9 mouse cellular contexts compared by ENCODE assay signal in the genomic region with DNA sequence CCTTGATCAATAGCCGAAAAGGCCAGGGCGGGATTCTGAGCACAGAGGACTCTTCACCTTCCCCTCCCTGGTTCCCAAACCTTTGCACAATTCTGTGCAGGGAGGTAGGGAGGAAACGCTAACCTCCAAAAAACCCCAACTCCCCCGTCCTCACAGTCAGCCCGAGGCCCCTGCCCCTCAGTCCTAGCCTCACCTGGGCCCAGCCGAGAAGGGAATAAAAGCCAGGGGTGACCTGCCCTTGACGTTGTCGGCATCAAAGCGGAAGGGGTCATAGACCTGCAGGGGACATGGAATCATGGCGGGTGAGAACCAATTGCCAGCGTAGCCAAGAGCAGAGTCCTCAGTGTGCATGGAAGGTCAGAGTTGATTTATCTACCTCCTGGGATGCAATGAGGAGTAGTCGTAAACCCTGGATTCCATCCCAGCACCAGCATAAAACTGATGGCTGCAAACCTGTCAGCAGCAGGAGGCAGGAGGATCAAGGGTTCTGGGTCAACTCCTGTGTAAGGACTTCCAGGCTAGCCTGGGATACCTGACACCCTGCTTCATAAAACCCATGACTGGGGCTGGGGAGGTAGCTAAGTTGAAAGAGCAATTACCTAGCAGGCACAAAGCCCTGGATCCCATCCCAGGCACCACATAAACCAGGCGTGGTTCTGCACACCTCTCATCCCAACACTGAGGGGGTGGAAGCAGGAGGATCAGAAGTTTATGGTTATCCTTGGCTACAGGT. TPM values are rescaled to one million over a fixed set of nuclear protein-coding genes. Genes with fewer than 3 reads are reported as not detected.
A peak's percentile ranks its signal among the peaks of the same experiment; 100 is the strongest.
DNase-seq lines count a peak whose midpoint lies in the region; ATAC-seq lines count a peak whose summit lies in the region.
"Had no signal": no experiment of that assay in that cellular context is flagged by ENCODE, and none has a peak within 500 bp of the region (broad histone marks: within the 10 kb centered on the region; RNA-seq: fewer than 3 reads in every experiment).

No protein-coding gene starts in this region.

- no peak overlapping the region for H3K27ac ChIP-seq in lung, embryonic 16.5 days (ENCODE audit: low read length)
- H3K27ac ChIP-seq in intestine, embryonic 15.5 days = 0 out of 2 replicates have a peak overlapping the region, but pooled peaks have one; percentile 36
- peak overlapping the region; percentile 69 for H3K27ac ChIP-seq in neural tube, embryonic 13.5 days (replicated peaks)

- no peaks in the 10 kb centered on the region for H3K36me3 ChIP-seq in lung, embryonic 16.5 days (ENCODE audit: control insufficient read depth, insufficient read depth, low read length)
- no peaks in the 10 kb centered on the region for H3K36me3 ChIP-seq in intestine, embryonic 15.5 days
- no peaks in the 10 kb centered on the region for H3K36me3 ChIP-seq in neural tube, embryonic 13.5 days

- no peaks in the 10 kb centered on the region; the same call in 1 of the 2 replicates for H3K27me3 ChIP-seq in lung, embryonic 16.5 days (ENCODE audit: control insufficient read depth, insufficient read depth, low read depth, low read length)
- H3K27me3 ChIP-seq in intestine, embryonic 15.5 days (replicated peaks) = no peaks in the 10 kb centered on the region
- no peaks in the 10 kb centered on the region for H3K27me3 ChIP-seq in neural tube, embryonic 13.5 days

- H3K4me1 ChIP-seq in lung, embryonic 16.5 days (replicated peaks; ENCODE audit: control insufficient read depth, insufficient read depth, low read length) = no peaks in the 10 kb centered on the region
- 0 out of 2 replicates have a peak, but pooled peaks cover 2% of the 10 kb centered on the region for H3K4me1 ChIP-seq in intestine, embryonic 15.5 days (replicated peaks)
- peaks cover 12% of the 10 kb centered on the region; the same call in 1 of the 2 replicates for H3K4me1 ChIP-seq in neural tube, embryonic 13.5 days (replicated peaks)

- peak overlapping the region; percentile 68 for H3K9ac ChIP-seq in lung, embryonic 16.5 days (ENCODE audit: low read length)
- H3K9ac ChIP-seq in intestine, embryonic 15.5 days = peak overlapping the region; percentile 46
- peak overlapping the region; percentile 69 for H3K9ac ChIP-seq in neural tube, embryonic 13.5 days

- peak; percentile 42; the same call in 1 of the 2 replicates for ATAC-seq in cerebellum, adult (ENCODE audit: insufficient number of reproducible peaks, low FRiP score, low TSS enrichment)
- 0 out of 2 replicates have a peak, but pooled peaks have one; percentile 12 for ATAC-seq in lung, embryonic 16.5 days (ENCODE audit: low read depth)
- ATAC-seq in intestine, embryonic 15.5 days = peak; percentile 27; the same call in 1 of the 2 replicates
- peak; percentile 66 for ATAC-seq in neural tube, embryonic 13.5 days (ENCODE audit: low read depth)

- H3K9me3 ChIP-seq in lung, embryonic 16.5 days (ENCODE audit: control insufficient read depth, low read length) = no peaks in the 10 kb centered on the region
- H3K9me3 ChIP-seq in intestine, embryonic 15.5 days = no peaks in the 10 kb centered on the region
- H3K9me3 ChIP-seq in neural tube, embryonic 13.5 days = no peaks in the 10 kb centered on the region

- 48% methylated on average over 13 of the region's 13 CpGs for WGBS in lung, embryonic 16.5 days
- 49% methylated on average over 13 of the region's 13 CpGs for WGBS in intestine, embryonic 15.5 days
- WGBS in neural tube, embryonic 13.5 days = 37% methylated on average over 13 of the region's 13 CpGs

- H3K4me2 ChIP-seq in lung, embryonic 16.5 days (ENCODE audit: low read depth, low read length) = peak overlapping the region; percentile 64
- peak overlapping the region; percentile 74 for H3K4me2 ChIP-seq in intestine, embryonic 15.5 days (replicated peaks)
- peak overlapping the region; percentile 64 for H3K4me2 ChIP-seq in neural tube, embryonic 13.5 days

- DNase-seq in cerebellum, adult 9-11 months = no peak
- no peak for DNase-seq in lung, adult 18-20 months
- no peak for DNase-seq in right cerebral cortex, postnatal 36 days (ENCODE audit: low spot score in 2 of 2)
- DNase-seq in adrenal gland, adult 18-20 months (ENCODE audit: low spot score in 2 of 2) = no peak

- peak overlapping the region; percentile 52 for H3K4me3 ChIP-seq in lung, embryonic 16.5 days (ENCODE audit: low read length)
- peak overlapping the region; percentile 45 for H3K4me3 ChIP-seq in intestine, embryonic 15.5 days (replicated peaks)
- peak overlapping the region; percentile 47 for H3K4me3 ChIP-seq in neural tube, embryonic 13.5 days

RNA-seq across cellular contexts. Expression of a gene that starts 20.4 kb away (rescaled TPM):
- polyA plus RNA-seq in lung, embryonic 16.5 days (2015; fragmentation: Nextera tagmentation; extraction: Ambion mirVana) = 3.1 and 3.8 TPM in 2 replicates
- polyA plus RNA-seq in intestine, embryonic 15.5 days (2015; fragmentation: Nextera tagmentation; extraction: Ambion mirVana) = 2.6 and 2.8 TPM in 2 replicates
- 0.69 and 1.0 TPM in 2 replicates for polyA plus RNA-seq in neural tube, embryonic 13.5 days (2015; fragmentation: Nextera tagmentation; extraction: Ambion mirVana)
- 10 to 100 TPM in 1 of 2 experiments, 1 to 10 TPM in 1; 9.5 to 15.5 TPM for total RNA-seq in adrenal gland, adult 18-20 months (2021)

RNA-seq across cellular contexts. Expression of a gene that starts 38.2 kb away (rescaled TPM):
- polyA plus RNA-seq in lung, embryonic 16.5 days (2015; fragmentation: Nextera tagmentation; extraction: Ambion mirVana) = 22.4 and 24.4 TPM in 2 replicates
- polyA plus RNA-seq in intestine, embryonic 15.5 days (2015; fragmentation: Nextera tagmentation; extraction: Ambion mirVana) = 20.7 and 23.3 TPM in 2 replicates
- 16.6 and 18.1 TPM in 2 replicates for polyA plus RNA-seq in neural tube, embryonic 13.5 days (2015; fragmentation: Nextera tagmentation; extraction: Ambion mirVana)
- total RNA-seq in adrenal gland, adult 18-20 months (2021) = 10 to 100 TPM; 15.3 to 21.1 TPM

RNA-seq across cellular contexts. Expression of a gene that starts 52.0 kb away (rescaled TPM):
- polyA plus RNA-seq in lung, embryonic 16.5 days (2015; fragmentation: Nextera tagmentation; extraction: Ambion mirVana) = not detected in 2 replicates
- polyA plus RNA-seq in intestine, embryonic 15.5 days (2015; fragmentation: Nextera tagmentation; extraction: Ambion mirVana) = not detected in 2 replicates
- polyA plus RNA-seq in neural tube, embryonic 13.5 days (2015; fragmentation: Nextera tagmentation; extraction: Ambion mirVana) = not detected in 2 replicates
- not detected for total RNA-seq in adrenal gland, adult 18-20 months (2021)
- total RNA-seq: liver, adult 2 months had no signal
- polyA plus RNA-seq: liver, adult 2 months had no signal

Comparison
In these comparisons a context has a peak if more than half of its experiments do, and no peak if none do; other contexts are left out.
1. ATAC-seq: peak in every context shown above with its lines; median percentile 66 in neural tube, embryonic 13.5 days; 42 in cerebellum, adult; 27 in intestine, embryonic 15.5 days; 12 in lung, embryonic 16.5 days.